Mouse (Mus musculus) kidney, postnatal 36 days (tissue): ENCODE measurements around the gene Chrna9.

Experiments
- DNase-seq, 2 experiments: peaks; one replicate each; pipeline ENCODE4 v3.0.0; 2021 to 2022; ENCODE audit warnings: mixed read lengths in 2 of 2

Gene Chrna9

DNA sequence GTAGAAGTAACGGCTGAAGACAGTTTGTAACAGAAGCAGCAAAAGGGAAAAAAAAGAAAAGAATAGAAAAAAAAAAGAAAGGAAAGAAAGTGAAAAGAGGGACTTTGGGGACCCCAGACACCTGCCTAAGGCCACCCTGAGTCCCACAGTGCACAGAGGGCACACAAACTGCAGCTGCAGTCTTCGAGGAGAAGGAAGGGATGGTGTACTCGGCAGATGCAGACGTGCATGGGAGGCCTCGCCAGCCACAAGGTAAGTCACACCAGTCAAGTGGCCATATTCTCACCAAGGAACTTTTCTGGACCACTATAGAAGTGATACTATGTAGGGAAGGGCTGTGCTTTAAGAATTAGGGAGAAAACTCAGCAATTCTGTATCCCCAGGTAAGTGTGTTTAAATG lies at the start of gene Chrna9:
Chrna9 (plus strand) TSS at position 139 of the 400 bp plus-strand sequence.
- DNase-seq, result no peak

DNA sequence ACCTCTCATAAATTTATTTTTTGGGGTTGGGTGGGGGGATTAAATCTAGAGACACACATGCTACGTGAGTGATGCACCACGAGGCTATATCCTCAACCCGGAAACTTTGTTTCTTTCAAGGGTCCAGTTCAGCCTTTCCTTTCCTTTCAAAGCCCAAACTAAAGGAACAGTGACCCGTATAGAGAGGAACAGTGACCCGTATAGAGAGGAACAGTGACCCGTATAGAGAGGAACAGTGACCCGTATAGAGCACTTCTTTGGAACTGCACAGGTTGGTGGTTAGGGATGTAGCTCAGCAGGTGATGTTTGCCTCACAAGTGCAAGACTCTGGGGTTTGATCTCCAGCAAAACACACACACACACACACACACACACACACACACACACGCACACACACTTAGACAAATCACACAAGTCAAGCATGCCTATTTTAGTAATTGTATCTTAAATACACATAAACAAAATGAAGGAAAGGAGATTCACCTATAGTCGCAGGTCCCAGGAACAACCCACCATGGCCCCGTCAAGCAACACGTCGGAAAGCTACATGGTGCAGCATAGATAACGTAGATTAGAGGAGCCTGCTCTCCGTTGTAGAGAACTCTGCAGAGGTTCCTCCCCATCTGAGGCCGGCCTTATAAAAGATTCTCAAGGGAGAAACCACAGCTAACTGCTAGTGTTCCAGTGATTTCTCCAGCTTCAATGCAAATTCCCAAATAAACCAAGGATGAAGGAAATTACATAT lies 48.9 kb upstream of the Chrna9 start:
- DNase-seq, result peak; percentile 22 to 24

DNA sequence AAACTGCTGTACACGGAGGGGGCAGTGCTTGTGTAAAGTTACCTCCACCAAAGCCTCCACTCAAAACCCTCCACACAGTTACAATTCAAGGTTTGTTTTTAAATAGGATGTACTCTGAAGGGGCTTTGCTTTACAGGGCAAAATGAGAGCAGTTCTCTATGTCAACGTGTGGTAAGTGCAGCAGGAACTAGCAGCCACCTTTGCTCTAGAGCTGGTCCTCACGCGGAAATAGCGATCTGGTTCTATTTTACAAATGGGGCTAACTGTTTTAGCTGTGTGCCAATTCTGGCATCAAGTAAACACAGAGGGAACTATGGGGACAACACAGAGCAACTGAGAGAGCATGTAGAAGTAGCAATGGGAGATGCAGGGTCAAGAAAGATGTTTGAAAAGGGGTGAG lies 46.6 kb upstream of the Chrna9 start:
- DNase-seq, result no peak

DNA sequence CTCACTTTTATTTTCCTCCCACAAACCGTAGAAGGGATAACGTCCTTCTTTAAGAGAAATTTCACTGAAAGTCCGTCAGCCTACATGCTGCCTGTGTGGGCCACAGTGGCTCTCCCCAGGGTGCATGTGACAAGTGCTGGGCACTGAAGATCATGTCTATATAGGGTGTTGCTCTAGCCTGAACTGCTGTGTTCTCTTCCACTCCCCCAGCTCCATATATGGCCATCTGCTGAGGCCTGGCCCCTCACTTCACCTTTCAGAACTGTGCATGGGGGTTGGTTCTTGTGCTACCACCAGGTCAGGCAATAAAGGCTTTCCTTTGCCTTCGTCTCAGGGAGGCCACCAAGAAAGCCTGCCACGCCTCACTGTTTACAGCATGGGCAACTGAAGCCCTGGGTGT lies 45.7 kb upstream of the Chrna9 start:
- DNase-seq, result no peak

DNA sequence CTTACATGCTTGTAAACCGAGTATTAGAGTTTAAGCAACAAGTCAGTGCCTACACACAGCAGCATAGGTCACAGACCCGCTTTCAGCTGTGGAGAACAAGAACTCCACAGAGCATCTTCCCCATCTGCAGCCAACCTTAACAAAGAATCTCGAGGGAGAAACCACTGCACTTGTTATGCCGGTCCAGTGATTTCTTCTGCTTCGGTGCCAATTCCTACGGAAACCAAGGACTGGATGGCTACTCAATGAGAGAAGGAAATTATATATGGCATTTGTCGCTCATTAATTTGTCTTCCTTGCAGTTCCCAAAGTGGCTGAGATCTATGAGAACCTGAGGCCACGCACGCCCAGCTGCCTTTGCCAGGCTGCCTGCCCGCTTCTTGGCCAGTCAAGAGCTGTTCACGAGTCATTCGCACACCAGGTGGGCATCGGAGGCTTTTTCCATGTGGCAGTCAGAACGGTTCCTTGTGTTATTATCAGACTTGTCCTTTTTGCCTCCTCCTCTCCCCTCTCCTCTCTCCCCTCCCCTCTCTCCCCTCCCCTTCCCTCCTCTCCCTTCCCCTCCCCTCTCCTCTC lies 43.4 kb upstream of the Chrna9 start:
- no peak for DNase-seq

DNA sequence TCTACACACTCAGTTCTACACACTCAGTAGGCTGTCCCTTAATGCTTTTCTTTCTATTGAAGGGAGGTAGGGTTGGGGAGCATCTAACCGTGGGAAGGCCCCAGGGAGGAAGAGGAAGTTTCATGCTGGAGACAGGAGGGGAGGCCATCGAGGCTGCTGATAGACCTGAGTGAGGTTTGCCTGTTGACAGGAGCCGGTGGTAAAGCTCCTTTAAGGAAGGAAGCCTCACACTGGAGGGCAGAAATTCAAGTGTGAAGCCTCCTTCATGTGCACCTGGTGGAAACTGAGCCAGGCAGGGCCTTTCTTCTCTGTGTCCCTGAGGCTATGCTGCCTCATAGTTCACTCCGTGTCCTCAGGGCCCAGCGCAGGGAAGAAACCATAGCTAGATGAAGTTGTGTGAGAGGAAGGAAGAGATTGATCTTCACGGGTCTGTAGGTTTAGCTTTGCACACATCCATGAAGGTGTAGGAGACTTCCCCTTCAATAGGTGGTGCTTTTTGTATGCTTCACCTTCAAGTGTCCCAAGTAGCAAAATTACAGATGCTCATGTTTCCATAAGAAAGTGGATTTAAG lies 39.5 kb upstream of the Chrna9 start:
- DNase-seq, result no peak

DNA sequence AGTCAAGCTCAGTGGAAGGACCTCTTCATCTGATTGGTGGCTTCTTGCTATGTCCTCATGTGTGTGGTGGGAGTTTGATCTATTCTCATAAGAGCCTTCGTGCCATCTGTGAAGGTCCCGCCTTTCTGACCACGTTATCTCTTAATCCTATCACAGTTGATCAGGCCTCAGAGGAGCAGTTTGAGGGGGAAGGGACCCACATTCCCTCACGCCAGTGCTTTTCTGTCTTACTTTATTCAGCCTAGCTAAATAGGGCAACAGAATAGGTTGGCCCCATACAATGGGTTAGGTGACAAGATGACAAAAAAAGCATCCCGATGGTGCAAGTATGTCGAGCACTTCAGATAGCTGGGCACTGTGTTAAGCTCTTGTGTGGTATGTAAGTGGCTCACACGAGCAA lies 39.0 kb upstream of the Chrna9 start:
- no peak for DNase-seq

DNA sequence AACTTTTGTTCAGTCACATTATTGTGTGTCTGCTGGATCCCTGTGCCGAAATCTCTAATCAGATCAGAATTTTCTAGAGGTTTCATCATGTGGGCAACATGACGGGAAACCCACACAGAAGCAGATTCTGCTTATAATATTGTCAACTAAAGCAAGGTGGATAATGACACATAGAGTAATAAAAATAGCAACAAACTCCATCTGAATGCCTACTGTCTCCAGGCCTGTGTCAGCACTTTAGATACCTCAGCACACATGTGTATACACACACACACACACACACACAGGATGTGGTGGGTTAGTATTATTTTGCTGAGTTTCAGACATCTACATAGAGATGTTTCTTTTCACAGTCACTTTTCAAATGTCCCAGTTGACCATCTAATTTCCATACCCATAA lies 37.0 kb upstream of the Chrna9 start:
- no peak for DNase-seq

DNA sequence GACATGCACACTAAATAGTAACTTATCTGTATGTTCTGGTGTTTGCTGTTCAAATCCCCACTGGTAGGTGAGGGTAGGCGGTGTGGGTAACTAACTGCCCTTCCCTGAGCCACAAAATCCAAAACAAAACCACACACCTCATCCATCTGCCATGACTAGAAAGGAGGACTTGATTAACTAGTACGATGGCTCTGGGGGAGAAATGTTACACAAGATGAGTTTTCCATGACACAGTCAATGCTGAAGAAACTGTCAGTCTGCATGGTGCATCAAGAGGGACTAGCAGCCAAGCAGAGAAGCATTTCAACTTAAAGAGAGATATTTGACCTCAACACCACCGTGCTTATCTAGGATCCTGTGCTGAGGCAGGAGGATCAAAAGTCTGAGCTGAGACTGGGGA lies 36.0 kb upstream of the Chrna9 start:
- no peak for DNase-seq

DNA sequence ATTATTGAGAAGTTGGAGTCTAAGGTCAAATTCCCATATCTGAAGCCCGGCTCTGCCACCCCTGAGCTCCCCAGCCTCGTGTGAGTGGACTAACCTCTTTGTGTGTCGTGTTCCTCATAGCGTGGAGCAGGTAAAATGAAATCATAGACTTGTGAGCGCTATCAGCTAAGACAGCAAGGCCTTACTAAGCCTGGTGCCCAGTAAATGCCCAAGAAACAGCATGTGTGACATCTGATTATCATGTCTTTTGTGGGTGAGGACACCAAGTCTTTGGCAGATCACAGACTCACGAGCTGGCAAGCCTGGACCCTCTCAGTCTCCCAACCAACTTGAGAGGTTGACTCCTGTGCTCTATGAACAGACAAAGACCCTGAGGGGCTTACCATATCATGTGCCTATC lies 34.6 kb upstream of the Chrna9 start:
- no peak for DNase-seq

DNA sequence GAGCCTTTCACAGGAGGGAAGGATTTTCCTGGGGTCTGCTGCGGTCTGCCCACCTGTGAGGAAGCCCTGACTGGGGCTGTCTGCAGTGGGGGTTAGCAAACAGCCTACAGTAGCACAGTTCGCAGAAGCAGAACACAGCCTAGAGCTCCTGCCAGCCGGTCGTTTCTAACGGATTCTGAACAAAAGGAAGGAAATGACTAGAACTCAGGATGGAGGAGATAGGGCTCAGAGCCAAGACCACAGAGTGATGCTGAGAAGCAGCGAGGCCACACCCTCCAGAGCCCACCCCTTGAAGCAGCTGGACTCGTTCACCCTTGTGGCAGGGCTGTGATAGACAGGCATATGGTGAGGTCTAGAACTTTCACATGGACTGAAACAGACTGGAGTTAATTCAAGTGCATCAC lies 33.9 kb upstream of the Chrna9 start:
- peak in 1 of 2 experiments; percentile 5 for DNase-seq

DNA sequence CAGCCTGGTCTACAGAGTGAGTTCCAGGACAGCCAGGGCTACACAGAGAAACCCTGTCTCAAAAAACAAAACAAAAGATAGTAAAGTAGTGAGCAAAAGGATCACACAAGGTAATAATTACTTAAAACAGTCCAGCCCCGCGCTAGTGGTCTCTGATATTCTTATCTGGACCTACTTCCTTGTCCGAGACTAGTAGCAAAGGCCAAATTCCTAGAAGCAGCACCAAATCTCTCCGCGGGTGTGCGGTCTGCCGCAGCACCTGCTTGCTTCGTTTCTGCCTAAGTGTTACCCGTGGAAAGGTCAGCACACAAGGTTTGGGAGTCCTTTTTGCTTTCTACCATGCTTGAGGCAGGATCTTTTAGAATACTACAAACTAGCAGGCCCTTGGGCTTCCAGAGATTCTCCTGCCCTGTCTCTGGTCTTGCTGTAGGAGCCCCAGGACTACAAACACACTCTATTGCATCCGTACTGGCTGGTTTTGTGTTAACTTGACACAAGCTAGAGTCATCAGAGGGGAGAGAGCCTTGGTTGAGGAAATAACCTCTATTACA lies 32.8 kb upstream of the Chrna9 start:
- DNase-seq, result no peak

DNA sequence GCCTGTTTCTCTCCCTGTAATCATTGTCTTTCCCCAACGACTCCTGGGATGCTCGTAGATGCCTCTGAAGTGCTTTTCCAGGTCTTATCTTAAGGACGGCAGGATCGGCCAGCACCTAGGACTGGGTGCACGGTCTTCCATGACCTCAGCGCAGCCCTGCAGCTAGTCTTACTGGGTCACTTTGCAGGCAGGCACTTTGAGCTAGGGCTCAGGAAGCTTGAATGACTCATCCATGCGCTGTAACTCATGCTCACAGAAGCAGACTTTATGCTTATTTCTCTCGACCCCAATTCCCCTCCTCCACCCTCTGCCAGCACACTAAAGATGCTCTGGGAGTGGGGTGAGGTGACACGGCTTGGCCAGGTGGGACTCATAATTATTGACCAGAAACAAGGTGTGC lies 31.9 kb upstream of the Chrna9 start:
- no peak for DNase-seq

DNA sequence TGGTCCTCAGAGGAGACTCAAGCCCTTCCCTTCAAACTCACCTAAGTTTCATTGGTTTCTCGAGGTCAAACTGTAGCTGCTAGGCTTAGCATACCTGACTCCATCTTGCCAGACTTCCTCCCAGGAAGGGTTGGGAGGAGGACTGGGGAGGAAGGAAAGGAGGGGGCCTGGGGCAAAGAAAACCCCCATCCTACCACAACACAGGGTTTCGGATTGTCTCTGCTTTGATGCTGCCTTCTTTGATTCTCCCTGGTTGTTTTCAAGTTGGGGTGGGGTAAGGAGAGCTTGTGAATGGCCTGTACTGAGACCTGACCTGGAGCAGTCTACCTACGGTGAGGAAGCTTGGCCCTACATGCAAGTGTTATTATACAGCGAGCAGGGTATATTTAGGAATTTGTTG lies 30.2 kb upstream of the Chrna9 start:
- DNase-seq, result no peak

DNA sequence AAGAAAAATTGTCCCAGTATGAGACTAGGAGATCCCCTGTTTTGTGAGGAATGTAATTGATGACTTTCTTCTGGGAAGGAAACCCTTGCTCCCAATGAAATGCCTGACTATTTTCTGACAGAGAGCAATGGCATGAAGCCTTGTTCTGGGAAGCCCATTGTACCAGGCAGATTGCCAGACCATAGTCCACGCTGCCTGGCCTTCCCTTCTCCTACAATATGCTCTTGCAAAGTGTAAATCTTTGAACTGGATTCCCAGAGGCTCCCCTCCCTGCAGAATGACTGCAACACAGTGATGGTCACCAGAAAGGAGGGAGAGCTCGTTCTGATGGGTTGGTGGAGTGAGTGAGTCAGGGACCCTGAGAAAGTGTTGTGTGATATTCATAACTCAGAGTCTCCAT lies 26.0 kb upstream of the Chrna9 start:
- peak; percentile 8 to 16 for DNase-seq

DNA sequence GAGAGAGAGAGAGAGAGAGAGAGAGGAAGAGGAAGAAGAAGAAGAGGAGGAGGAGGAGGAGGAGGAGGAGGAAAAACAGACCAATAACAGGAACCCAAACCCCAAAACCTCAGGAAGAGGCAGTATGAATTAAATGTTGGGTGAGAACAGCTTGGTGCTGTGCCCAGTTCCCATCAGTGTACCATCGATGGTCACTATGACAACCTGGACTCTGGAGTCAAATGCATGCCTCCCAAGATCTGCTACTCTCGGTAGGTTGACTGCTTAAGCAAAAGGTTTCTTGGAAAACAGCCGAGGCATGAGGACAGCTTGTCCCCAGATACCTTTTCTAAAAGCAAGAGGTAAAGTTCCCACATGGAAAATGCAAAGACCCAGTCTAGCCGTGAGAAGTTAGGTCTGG lies 25.4 kb upstream of the Chrna9 start:
- no peak for DNase-seq

DNA sequence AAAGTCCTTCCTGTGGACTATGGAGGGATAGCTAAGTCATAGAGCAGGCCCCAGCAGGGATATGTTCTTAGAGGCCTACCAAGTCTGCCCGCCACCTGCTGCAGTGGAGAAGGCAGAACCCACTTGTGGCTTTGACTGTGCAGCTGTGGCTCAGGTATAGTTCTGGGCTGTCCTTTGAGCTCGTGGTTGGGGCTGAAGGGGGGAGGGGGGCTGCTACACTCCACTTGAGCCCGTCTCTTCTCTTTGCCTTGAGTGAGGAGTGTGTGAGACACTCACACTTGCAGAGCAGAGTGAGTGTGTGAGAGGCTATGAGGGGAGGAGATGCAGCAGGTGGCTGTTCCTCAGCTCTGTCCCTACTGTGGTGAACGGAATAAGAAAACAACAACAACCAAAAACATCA lies 24.3 kb upstream of the Chrna9 start:
- no peak for DNase-seq

DNA sequence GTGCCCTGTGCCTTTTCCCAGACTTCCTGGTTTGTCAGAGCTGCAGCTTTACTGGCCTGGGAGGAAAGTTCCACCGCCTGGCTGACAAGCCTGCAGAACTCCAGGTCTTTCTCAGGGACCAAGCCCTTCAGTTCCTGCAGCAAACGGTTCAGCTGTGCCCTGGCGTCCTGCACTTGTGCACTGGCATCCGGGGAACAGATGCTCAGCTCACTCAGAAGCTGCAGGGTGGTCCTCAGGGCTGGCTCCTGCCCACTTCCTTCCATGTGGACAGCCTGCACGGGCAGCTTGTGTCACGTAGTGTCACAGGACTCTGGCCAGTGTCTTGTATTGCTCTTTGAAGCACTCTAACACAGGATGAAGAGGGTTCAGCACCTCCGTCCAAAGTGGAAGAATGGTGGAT lies 23.0 kb upstream of the Chrna9 start:
- DNase-seq, result no peak

DNA sequence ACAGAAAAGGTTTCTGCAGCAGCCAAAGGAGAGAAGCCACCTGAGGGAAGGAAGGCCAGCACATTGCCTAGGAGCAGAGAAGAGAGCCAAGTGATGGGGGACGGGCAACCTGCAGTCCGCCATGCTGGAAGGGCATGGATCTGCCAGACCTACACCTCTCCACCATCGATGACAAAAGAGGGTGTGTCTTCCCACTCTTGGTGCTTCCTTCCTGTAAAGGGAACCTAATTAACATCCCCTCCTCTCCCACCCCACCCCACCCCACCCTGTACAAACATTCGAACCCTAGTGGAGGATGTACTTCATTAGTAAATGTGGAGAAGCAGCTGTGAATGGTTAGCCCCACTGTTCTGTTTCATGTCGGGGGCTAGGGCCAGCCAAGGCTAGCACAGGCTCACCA lies 22.5 kb upstream of the Chrna9 start:
- DNase-seq, result no peak

DNA sequence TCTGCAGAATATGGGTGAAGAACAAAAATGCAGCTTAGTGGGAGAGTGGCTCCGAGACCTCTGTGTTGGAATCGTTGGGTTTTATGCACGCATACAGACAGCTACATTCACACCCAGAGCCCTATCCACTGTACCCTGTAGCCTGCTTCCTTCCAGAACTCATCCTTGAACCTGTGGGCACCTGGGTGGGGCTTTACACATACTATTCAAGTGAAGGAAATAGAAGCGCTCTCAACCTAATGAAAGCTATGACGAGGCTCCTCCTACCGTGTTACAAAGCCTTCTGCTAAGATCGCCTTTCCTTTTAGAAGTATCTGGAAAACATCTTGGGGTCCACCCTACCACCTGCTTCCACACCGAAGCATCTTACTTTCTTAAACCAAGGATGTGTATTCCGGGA lies 21.6 kb upstream of the Chrna9 start:
- no peak for DNase-seq

DNA sequence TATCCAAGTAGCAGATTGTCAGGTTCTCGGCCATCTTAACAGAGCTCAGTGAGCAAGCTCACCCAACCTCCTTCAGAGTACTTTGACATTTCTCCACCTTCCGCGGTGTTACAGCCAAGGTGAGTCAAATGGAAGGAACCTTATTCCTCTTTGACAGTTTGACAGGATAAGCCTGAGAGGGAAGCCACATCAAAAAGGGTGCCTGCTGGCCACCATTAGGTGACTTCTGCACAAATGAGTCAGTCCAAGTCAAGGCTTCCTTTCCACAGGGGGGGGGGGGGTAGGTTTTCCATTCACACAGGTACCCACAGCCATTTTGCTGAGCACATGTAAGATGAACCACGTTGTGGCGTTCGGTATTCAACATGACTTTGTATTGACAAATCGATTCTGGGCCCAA lies 20.4 kb upstream of the Chrna9 start:
- DNase-seq, result no peak

DNA sequence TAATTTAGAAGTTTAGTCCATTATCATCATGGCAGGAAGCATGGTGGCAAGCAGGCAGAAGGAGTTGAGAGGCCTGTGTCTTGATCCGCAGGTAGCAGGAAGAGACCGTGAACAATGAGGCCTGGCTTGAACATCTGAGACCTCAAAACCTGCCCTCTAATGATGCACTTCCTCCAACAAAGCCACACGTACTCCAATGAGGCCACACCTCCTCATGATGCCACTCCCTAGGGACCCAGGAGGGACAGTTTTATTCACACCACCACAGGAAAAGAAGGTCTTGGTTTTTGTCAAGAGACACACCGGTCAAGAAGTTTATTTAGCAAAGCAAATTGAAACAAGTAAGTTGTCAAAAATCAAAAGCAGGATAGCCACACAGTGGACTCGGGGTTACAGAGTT lies 17.8 kb upstream of the Chrna9 start:
- no peak for DNase-seq

DNA sequence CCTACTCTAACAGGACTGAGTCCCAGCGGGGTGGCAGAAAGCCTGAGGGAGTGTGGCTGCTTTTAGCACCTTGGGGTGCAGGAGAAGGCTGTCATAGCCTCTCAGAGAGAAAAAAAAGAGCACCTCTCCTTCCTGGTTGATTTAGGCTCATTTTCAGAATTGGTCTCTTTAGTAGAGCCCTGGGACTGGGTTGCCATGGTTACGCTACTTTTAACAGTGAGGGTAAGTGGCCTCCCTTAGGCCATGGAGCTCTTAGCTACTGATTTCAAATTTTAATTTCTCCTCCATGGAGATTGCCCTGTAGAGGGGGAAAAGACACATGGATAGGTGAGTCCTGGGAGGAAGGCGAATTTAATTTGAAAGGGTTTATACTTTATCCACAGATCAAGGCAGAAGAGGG lies 16.1 kb upstream of the Chrna9 start:
- DNase-seq, result no peak

DNA sequence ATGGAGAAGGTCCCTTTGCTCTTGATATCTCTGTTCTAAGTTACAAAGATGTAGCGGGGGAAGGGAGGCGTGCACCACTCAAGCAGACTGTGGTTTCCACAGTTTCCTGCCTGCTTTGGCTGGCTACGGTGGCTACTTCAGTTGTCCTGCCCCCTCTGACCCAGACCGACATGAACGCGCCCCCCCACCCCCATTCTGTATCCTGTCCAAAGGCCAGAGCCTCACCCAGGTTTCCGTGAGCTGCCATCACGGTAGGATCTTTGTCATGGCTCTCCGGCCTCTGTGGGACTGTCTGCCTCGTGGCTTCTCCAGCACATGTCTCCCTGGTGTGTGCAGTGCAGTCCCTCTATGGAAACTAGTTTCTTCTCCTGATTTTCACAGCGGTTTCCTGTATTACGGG lies 15.4 kb upstream of the Chrna9 start:
- peak; percentile 3 to 14 for DNase-seq
